Mouse (Mus musculus) lung, embryonic 16.5 days (tissue): ENCODE measurements at regions not wholly inside any gene's neighbourhood (a gene's known extent, or its start where the extent isn't known, plus 50 kb on each side); places are given as distances from the start of the nearest gene placed in this dataset.

Experiments used
- ATAC-seq: fragments of 200-750 bp; cut with Nextera tagmentation; 2 replicates; pipeline ENCODE4 v1.8.0; 2017; ENCODE audit warnings: low read depth, mild to moderate bottlenecking, moderate library complexity
- H3K27ac ChIP-seq: fragments of 300-500 bp; sonication (generic); 2 replicates; pipeline ENCODE4 v1.5.1; 2014; ENCODE audit warnings: mild to moderate bottlenecking, control low read depth, low read length
- H3K27me3 ChIP-seq: fragments of 300-500 bp; sonication (generic); 2 replicates; pipeline ENCODE4 v1.6.1; 2014; ENCODE audit warnings: low read depth, low read length, mixed read lengths; ENCODE audit not compliant: control insufficient read depth, insufficient read depth
- H3K36me3 ChIP-seq: fragments of 300-500 bp; sonication (generic); 2 replicates; pipeline ENCODE4 v1.6.1; 2014; ENCODE audit warnings: low read length; ENCODE audit not compliant: control insufficient read depth, insufficient read depth
- H3K4me1 ChIP-seq: fragments of 300-500 bp; sonication (generic); replicated peaks from 2 replicates; pipeline ENCODE4 v1.6.1; 2014; ENCODE audit warnings: low read length, mixed read lengths; ENCODE audit not compliant: control insufficient read depth, insufficient read depth
- H3K4me2 ChIP-seq: fragments of 300-500 bp; sonication (generic); 2 replicates; pipeline ENCODE4 v1.6.1; 2014; ENCODE audit warnings: low read depth, low read length, control low read depth
- H3K4me3 ChIP-seq: fragments of 300-500 bp; sonication (generic); 2 replicates; pipeline ENCODE4 v1.5.1; 2014; ENCODE audit warnings: mild to moderate bottlenecking, low read length, control low read depth
- H3K9ac ChIP-seq: fragments of 300-500 bp; sonication (generic); 2 replicates; pipeline ENCODE4 v1.6.1; 2014; ENCODE audit warnings: low read length, control low read depth
- H3K9me3 ChIP-seq: fragments of 300-500 bp; sonication (generic); 2 replicates; pipeline ENCODE4 v1.6.1; 2016; ENCODE audit warnings: low read length; ENCODE audit not compliant: control insufficient read depth
- WGBS: fragments of 180-500 bp; shearing (Covaris S2); extraction: QIAGEN DNeasy Blood & Tissue Kit; methylation state at CpG from one replicate; pipeline ENCODE4 v1.1.7; 2014; 5-methylcytosine and 5-hydroxymethylcytosine counted together

GRCm38 (mm10) chr1:185096741-185097140 lies 97.4 kb upstream of the Mark1 start:
- 70% methylated on average over 4 of the region's 4 CpGs for WGBS
- Histone ChIP-seq H3K4me3 (no peak overlapping the region), H3K4me2 (no peak overlapping the region), H3K27ac (no peak overlapping the region), H3K27me3 (no peaks in the 10 kb centered on the region), H3K9me3 (no peaks in the 10 kb centered on the region), H3K4me1 (peaks cover 10% of the 10 kb centered on the region), H3K9ac (no peak overlapping the region), H3K36me3 (no peaks in the 10 kb centered on the region)
- ATAC-seq, result no peak

- no peak for ATAC-seq
These were observed 93.4 kb upstream of the Mark1 start for GRCm38 (mm10) chr1:185092757-185093156.

GRCm38 (mm10) chr1:185091816-185092558 lies 92.6 kb upstream of the Mark1 start:
- no peak overlapping the region for H3K4me3 ChIP-seq
- H3K27ac ChIP-seq, result no peak overlapping the region
- H3K4me1 ChIP-seq, result peaks cover 10% of the 10 kb centered on the region
- H3K9ac ChIP-seq, result no peak overlapping the region
- peak overlapping the region; percentile 33 for H3K4me2 ChIP-seq
- H3K27me3 ChIP-seq, result no peaks in the 10 kb centered on the region
- H3K36me3 ChIP-seq, result no peaks in the 10 kb centered on the region
- no peaks in the 10 kb centered on the region for H3K9me3 ChIP-seq
- WGBS, result 9% methylated on average over 21 of the region's 21 CpGs
- ATAC-seq, result peak; percentile 88

More at GRCm38 (mm10) chr1:185092757-185093156, 93.4 kb upstream of the Mark1 start:
- Histone ChIP-seq H3K4me1 (peaks cover 10% of the 10 kb centered on the region), H3K9me3 (no peaks in the 10 kb centered on the region), H3K4me2 (no peak overlapping the region), H3K27me3 (no peaks in the 10 kb centered on the region), H3K9ac (no peak overlapping the region), H3K27ac (no peak overlapping the region), H3K36me3 (no peaks in the 10 kb centered on the region), H3K4me3 (no peak overlapping the region)
- 86% methylated on average over 5 of the region's 5 CpGs for WGBS

GRCm38 (mm10) chr1:185089196-185089595 lies 89.8 kb upstream of the Mark1 start:
- no peaks in the 10 kb centered on the region for H3K36me3 ChIP-seq
- 85% methylated on average over 2 of the region's 2 CpGs for WGBS
- no peak overlapping the region for H3K4me3 ChIP-seq
- no peaks in the 10 kb centered on the region for H3K27me3 ChIP-seq
- ATAC-seq, result no peak
- no peak overlapping the region for H3K4me2 ChIP-seq
- peaks cover 10% of the 10 kb centered on the region for H3K4me1 ChIP-seq
- H3K9me3 ChIP-seq, result no peaks in the 10 kb centered on the region; the same call in 1 of the 2 replicates
- no peak overlapping the region for H3K9ac ChIP-seq
- H3K27ac ChIP-seq, result no peak overlapping the region

- Histone ChIP-seq H3K4me1 (no peaks in the 10 kb centered on the region), H3K27me3 (no peaks in the 10 kb centered on the region), H3K9ac (no peak overlapping the region), H3K4me2 (no peak overlapping the region), H3K4me3 (no peak overlapping the region), H3K27ac (no peak overlapping the region), H3K36me3 (no peaks in the 10 kb centered on the region), H3K9me3 (no peaks in the 10 kb centered on the region; the same call in 1 of the 2 replicates)
- WGBS, result 74% methylated on average over 5 of the region's 5 CpGs
- ATAC-seq, result no peak
These were observed 83.8 kb upstream of the Mark1 start for GRCm38 (mm10) chr1:185083191-185083590.

- H3K4me2 ChIP-seq, result no peak overlapping the region
- H3K27me3 ChIP-seq, result no peaks in the 10 kb centered on the region
- H3K9ac ChIP-seq, result no peak overlapping the region
- H3K36me3 ChIP-seq, result no peaks in the 10 kb centered on the region
- no peak overlapping the region for H3K27ac ChIP-seq
- 39% methylated on average over 3 of the region's 3 CpGs for WGBS
- no peaks in the 10 kb centered on the region for H3K9me3 ChIP-seq
- H3K4me3 ChIP-seq, result no peak overlapping the region
- no peak for ATAC-seq
- H3K4me1 ChIP-seq, result no peaks in the 10 kb centered on the region
These were observed 80.7 kb upstream of the Mark1 start for GRCm38 (mm10) chr1:185080118-185080517.

GRCm38 (mm10) chr1:185079331-185079880 lies 80.0 kb upstream of the Mark1 start:
- Histone ChIP-seq H3K36me3 (no peaks in the 10 kb centered on the region), H3K27me3 (no peaks in the 10 kb centered on the region), H3K9me3 (no peaks in the 10 kb centered on the region), H3K4me3 (no peak overlapping the region), H3K27ac (no peak overlapping the region), H3K4me2 (no peak overlapping the region), H3K4me1 (no peaks in the 10 kb centered on the region), H3K9ac (no peak overlapping the region)
- ATAC-seq, result no peak
- 45% methylated on average over 5 of the region's 5 CpGs for WGBS

- Histone ChIP-seq H3K27ac (no peak overlapping the region), H3K4me1 (peaks cover 3% of the 10 kb centered on the region; the same call in 1 of the 2 replicates), H3K27me3 (no peaks in the 10 kb centered on the region), H3K4me3 (no peak overlapping the region), H3K9me3 (no peaks in the 10 kb centered on the region), H3K36me3 (no peaks in the 10 kb centered on the region), H3K9ac (no peak overlapping the region), H3K4me2 (no peak overlapping the region)
- ATAC-seq, result no peak
- 83% methylated on average over 5 of the region's 5 CpGs for WGBS
These were observed 74.6 kb upstream of the Mark1 start for GRCm38 (mm10) chr1:185074001-185074400.

GRCm38 (mm10) chr1:185072766-185073165 lies 73.4 kb upstream of the Mark1 start:
- 79% methylated on average over 6 of the region's 6 CpGs for WGBS
- H3K4me1 ChIP-seq, result peaks cover 3% of the 10 kb centered on the region; the same call in 1 of the 2 replicates

More at GRCm38 (mm10) chr1:185072766-185073165, 73.4 kb upstream of the Mark1 start:
- Histone ChIP-seq H3K9me3 (no peaks in the 10 kb centered on the region), H3K4me2 (no peak overlapping the region), H3K27ac (no peak overlapping the region), H3K4me3 (no peak overlapping the region), H3K27me3 (no peaks in the 10 kb centered on the region), H3K9ac (no peak overlapping the region), H3K36me3 (no peaks in the 10 kb centered on the region)
- ATAC-seq, result no peak
